Mouse (Mus musculus) liver, postnatal 0 days (tissue): ENCODE measurements around the gene Ppef1.

Source experiments
- CTCF ChIP-seq: sonication (generic); IDR thresholded peaks from 2 replicates; pipeline ENCODE4 v1.5.1; 2016; ENCODE audit warnings: antibody characterized with exemption, low read depth
- EP300 ChIP-seq: IDR thresholded peaks from 2 replicates; pipeline ENCODE4 v1.6.1; 2016; ENCODE audit warnings: antibody characterized with exemption, low read depth, mild to moderate bottlenecking

GRCm38 (mm10) chrX:160588523-160588922 lies 147.0 kb downstream of the Ppef1 start:
- TF ChIP-seq CTCF (no peak), EP300 (no peak)
